Mouse (Mus musculus) olfactory bulb, adult 2 months (tissue): Measurements from ENCODE around the gene Napepld.

ENCODE experiments used
- CTCF ChIP-seq: fragments of 200-500 bp; IDR thresholded peaks from 2 replicates; pipeline ENCODE4 v1.5.1; 2012; ENCODE audit warnings: low read depth, mild to moderate bottlenecking, low read length, moderate library complexity; ENCODE audit not compliant: insufficient read depth
- POLR2A ChIP-seq: fragments of 200-500 bp; IDR thresholded peaks from 2 replicates; pipeline ENCODE4 v1.6.1; 2012; ENCODE audit warnings: mild to moderate bottlenecking, low read depth, low read length, moderate library complexity; ENCODE audit not compliant: insufficient read depth

- no peak for TF ChIP-seq CTCF
- TF ChIP-seq POLR2A, result no peak
These were observed 33.7 kb downstream of the Napepld start for GRCm38 (mm10) chr5:21667191-21668137.
